Mouse (Mus musculus) MEL (cell line): ENCODE measurements at regions not wholly inside any gene's neighbourhood (a gene's known extent, or its start where the extent isn't known, plus 50 kb on each side); places are given as distances from the start of the nearest gene placed in this dataset.

ENCODE experiments used
- DNase-seq: peaks from one replicate; pipeline ENCODE4 v3.0.0; 2011; ENCODE audit warnings: low read depth, low spot score
- H3K27ac ChIP-seq: 2 replicates; pipeline ENCODE4 v1.5.1; 2012; ENCODE audit warnings: low read depth, mild to moderate bottlenecking, control low read depth, low read length, moderate library complexity; ENCODE audit not compliant: control insufficient read depth
- H3K27me3 ChIP-seq, 2 experiments: fragments of 150-350 bp in 1 of 2; sonication (generic) in 1 of 2; 2 replicates each; pipeline ENCODE4 v1.6.1; 2012; ENCODE audit warnings: low read length in 2 of 2, mild to moderate bottlenecking in 2 of 2, improper control_type of control experiment in 1 of 2, moderate library complexity in 1 of 2; ENCODE audit not compliant: insufficient read depth in 2 of 2, control insufficient read depth in 1 of 2
- H3K36me3 ChIP-seq, 2 experiments: 2 replicates each; pipeline ENCODE4 v1.6.1; 2012 to 2014; ENCODE audit warnings: low read length in 2 of 2, improper control_type of control experiment in 1 of 2, inconsistent platforms in 1 of 2, mild to moderate bottlenecking in 1 of 2; ENCODE audit not compliant: insufficient read depth in 2 of 2, control insufficient read depth in 1 of 2
- H3K4me1 ChIP-seq, 2 experiments: fragments of 150-350 bp in 1 of 2; sonication (generic) in 1 of 2; 2 replicates each; pipeline ENCODE4 v1.6.1; 2012; ENCODE audit warnings: low read length in 2 of 2, improper control_type of control experiment in 1 of 2, mild to moderate bottlenecking in 1 of 2; ENCODE audit not compliant: insufficient read depth in 2 of 2, control insufficient read depth in 1 of 2
- H3K4me3 ChIP-seq, 2 experiments: fragments of 150-350 bp in 1 of 2; sonication (generic) in 1 of 2; 2 replicates each; pipeline ENCODE4 v1.5.1; 2012; ENCODE audit warnings: low read depth in 2 of 2, low read length in 2 of 2, mild to moderate bottlenecking in 2 of 2, moderate library complexity in 2 of 2, control low read depth in 1 of 2, improper control_type of control experiment in 1 of 2; ENCODE audit not compliant: control insufficient read depth in 1 of 2, insufficient read depth in 1 of 2
- H3K79me2 ChIP-seq: 2 replicates; pipeline ENCODE4 v1.6.1; 2012; ENCODE audit warnings: mild to moderate bottlenecking, low read length, moderate library complexity; ENCODE audit not compliant: control insufficient read depth, poor library complexity, insufficient read depth
- H3K9ac ChIP-seq: 2 replicates; pipeline ENCODE4 v1.6.1; 2012; ENCODE audit warnings: low read depth, mild to moderate bottlenecking, control low read depth, low read length, moderate library complexity; ENCODE audit not compliant: control insufficient read depth, poor library complexity, severe bottlenecking
- H3K9me3 ChIP-seq: fragments of 150-350 bp; sonication (generic); replicated peaks from 2 replicates; pipeline ENCODE4 v1.6.1; 2012; ENCODE audit warnings: mild to moderate bottlenecking, low read length, improper control_type of control experiment, moderate library complexity; ENCODE audit not compliant: insufficient read depth
- BHLHE40 ChIP-seq: IDR thresholded peaks from 2 replicates; pipeline ENCODE4 v1.6.1; 2012; ENCODE audit warnings: low read depth, mild to moderate bottlenecking, inconsistent platforms, low read length, improper control_type of control experiment, borderline replicate concordance
- CHD1 ChIP-seq: IDR thresholded peaks from 2 replicates; pipeline ENCODE4 v1.6.1; 2012; ENCODE audit warnings: low read depth, mild to moderate bottlenecking, inconsistent platforms, low read length, improper control_type of control experiment
- CHD2 ChIP-seq: IDR thresholded peaks from 2 replicates; pipeline ENCODE4 v1.6.1; 2011; ENCODE audit warnings: low read length, improper control_type of control experiment
- E2F4 ChIP-seq: IDR thresholded peaks from 2 replicates; pipeline ENCODE4 v1.6.1; 2011; ENCODE audit warnings: low read depth, low read length, improper control_type of control experiment, borderline replicate concordance
- ELF1 ChIP-seq: IDR thresholded peaks from 2 replicates; pipeline ENCODE4 v1.6.1; 2014; ENCODE audit warnings: low read depth, mild to moderate bottlenecking, inconsistent platforms, low read length, improper control_type of control experiment, moderate library complexity
- EP300 ChIP-seq, 2 experiments: IDR thresholded peaks; 2 replicates each; pipeline ENCODE4 v1.6.1; 2011; ENCODE audit warnings: improper control_type of control experiment in 2 of 2, low read length in 2 of 2, low read depth in 1 of 2, mild to moderate bottlenecking in 1 of 2
- GABPA ChIP-seq: IDR thresholded peaks from 2 replicates; pipeline ENCODE4 v1.6.1; 2012; ENCODE audit warnings: low read depth, mild to moderate bottlenecking, inconsistent platforms, low read length, improper control_type of control experiment, moderate library complexity
- GATA1 ChIP-seq: IDR thresholded peaks from 2 replicates; pipeline ENCODE4 v1.6.1; 2011; ENCODE audit warnings: low read depth, low read length, improper control_type of control experiment
- KAT2A ChIP-seq: conservative IDR thresholded peaks from 2 replicates; pipeline ENCODE4 v1.6.1; 2012; ENCODE audit warnings: low read depth, low read length, improper control_type of control experiment, inconsistent platforms
- MAFK ChIP-seq: IDR thresholded peaks from 2 replicates; pipeline ENCODE4 v1.6.1; 2011; ENCODE audit warnings: low read depth, mild to moderate bottlenecking, low read length, improper control_type of control experiment, borderline replicate concordance
- MAX ChIP-seq: IDR thresholded peaks from 2 replicates; pipeline ENCODE4 v1.6.1; 2011; ENCODE audit warnings: low read length, improper control_type of control experiment
- MAZ ChIP-seq: IDR thresholded peaks from 2 replicates; pipeline ENCODE4 v1.6.1; 2012; ENCODE audit warnings: low read depth, mild to moderate bottlenecking, inconsistent platforms, low read length, improper control_type of control experiment
- MEF2A ChIP-seq: IDR thresholded peaks from 2 replicates; pipeline ENCODE4 v1.6.1; 2014; ENCODE audit warnings: low read depth, mild to moderate bottlenecking, inconsistent platforms, low read length, improper control_type of control experiment; ENCODE audit not compliant: poor library complexity, insufficient replicate concordance, severe bottlenecking; ENCODE audit errors: extremely low read depth
- MYC ChIP-seq: IDR thresholded peaks from 2 replicates; pipeline ENCODE4 v1.6.1; 2011; ENCODE audit warnings: low read depth, mild to moderate bottlenecking, low read length, improper control_type of control experiment, moderate library complexity
- NELFE ChIP-seq: IDR thresholded peaks from 2 replicates; pipeline ENCODE4 v1.6.1; 2011; ENCODE audit warnings: low read depth, low read length, improper control_type of control experiment
- NRF1 ChIP-seq: IDR thresholded peaks from 2 replicates; pipeline ENCODE4 v1.6.1; 2014; ENCODE audit warnings: low read depth, mild to moderate bottlenecking, inconsistent platforms, low read length, improper control_type of control experiment, moderate library complexity; ENCODE audit not compliant: poor library complexity, insufficient read depth, severe bottlenecking
- POLR2AphosphoS2 ChIP-seq: IDR thresholded peaks from 2 replicates; pipeline ENCODE4 v1.6.1; 2011; ENCODE audit warnings: low read length, improper control_type of control experiment
- POLR2AphosphoS5 ChIP-seq: IDR thresholded peaks from 2 replicates; pipeline ENCODE4 v1.6.1; 2012; ENCODE audit warnings: low read depth, borderline replicate concordance, mild to moderate bottlenecking, inconsistent platforms, low read length, moderate library complexity, mixed read lengths
- RAD21 ChIP-seq: IDR thresholded peaks from 2 replicates; pipeline ENCODE4 v1.6.1; 2011; ENCODE audit warnings: mild to moderate bottlenecking, low read depth, low read length, improper control_type of control experiment
- RCOR1 ChIP-seq: IDR thresholded peaks from 2 replicates; pipeline ENCODE4 v1.6.1; 2012; ENCODE audit warnings: low read depth, mild to moderate bottlenecking, inconsistent platforms, low read length, improper control_type of control experiment
- SMC3 ChIP-seq: IDR thresholded peaks from 2 replicates; pipeline ENCODE4 v1.6.1; 2011; ENCODE audit warnings: low read depth, low read length, improper control_type of control experiment
- TBP ChIP-seq: IDR thresholded peaks from 2 replicates; pipeline ENCODE4 v1.8.0; 2011; ENCODE audit warnings: low read depth, low read length, improper control_type of control experiment
- TCF12 ChIP-seq: IDR thresholded peaks from 2 replicates; pipeline ENCODE4 v1.6.1; 2014; ENCODE audit warnings: low read depth, mild to moderate bottlenecking, inconsistent platforms, low read length, improper control_type of control experiment, moderate library complexity
- UBTF ChIP-seq: IDR thresholded peaks from 2 replicates; pipeline ENCODE4 v1.6.1; 2012; ENCODE audit warnings: low read depth, mild to moderate bottlenecking, inconsistent platforms, low read length, improper control_type of control experiment, moderate library complexity, borderline replicate concordance; ENCODE audit not compliant: insufficient read depth
- USF1 ChIP-seq: IDR thresholded peaks from 2 replicates; pipeline ENCODE4 v1.6.1; 2014; ENCODE audit warnings: low read depth, mild to moderate bottlenecking, inconsistent platforms, low read length, improper control_type of control experiment, moderate library complexity
- USF2 ChIP-seq, 2 experiments: IDR thresholded peaks; 2 replicates each; pipeline ENCODE4 v1.6.1; 2011 to 2012; ENCODE audit warnings: improper control_type of control experiment in 2 of 2, low read length in 2 of 2, borderline replicate concordance in 1 of 2, inconsistent platforms in 1 of 2, low read depth in 1 of 2, mild to moderate bottlenecking in 1 of 2; ENCODE audit not compliant: insufficient read depth in 1 of 2
- ZMIZ1 ChIP-seq: IDR thresholded peaks from 2 replicates; pipeline ENCODE4 v1.6.1; 2012; ENCODE audit warnings: low read depth, mild to moderate bottlenecking, inconsistent platforms, low read length, improper control_type of control experiment, moderate library complexity
- ZNF384 ChIP-seq: IDR thresholded peaks from 2 replicates; pipeline ENCODE4 v1.6.1; 2012; ENCODE audit warnings: low read depth, mild to moderate bottlenecking, inconsistent platforms, low read length, improper control_type of control experiment

DNA sequence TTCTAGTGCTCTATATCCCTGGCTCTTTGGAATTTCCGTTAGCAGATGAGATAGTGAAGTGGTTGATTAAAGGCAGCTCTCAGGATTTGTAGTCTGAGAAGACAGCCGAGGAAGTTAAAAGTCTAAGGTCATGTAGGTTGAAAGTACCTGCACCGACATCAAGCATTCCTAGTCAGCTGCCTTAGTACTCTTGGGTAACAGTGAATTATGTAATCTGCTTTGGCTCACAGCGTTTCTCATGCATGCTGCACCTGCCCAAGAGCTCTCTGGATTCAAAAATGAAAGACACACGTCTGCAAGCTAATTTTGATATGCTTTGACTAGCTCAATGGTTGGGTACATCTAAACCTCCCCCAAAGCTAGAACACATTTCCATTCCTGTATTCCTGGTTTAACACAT, 849.6 kb downstream of the Cdh8 start:
- DNase-seq: no peak
- no peaks in the 10 kb centered on the region for H3K36me3 ChIP-seq
- no peaks in the 10 kb centered on the region for H3K9me3 ChIP-seq
- no peak overlapping the region for H3K4me3 ChIP-seq
- no peaks in the 10 kb centered on the region for H3K27me3 ChIP-seq
- H3K27ac ChIP-seq: no peak overlapping the region
- no peaks in the 10 kb centered on the region for H3K4me1 ChIP-seq
- no peak overlapping the region for H3K9ac ChIP-seq
- H3K79me2 ChIP-seq: no peaks in the 10 kb centered on the region
- TF ChIP-seq MAX: no peak
- TF ChIP-seq MYC: no peak
- no peak for TF ChIP-seq ZMIZ1
- no peak for TF ChIP-seq E2F4
- no peak for TF ChIP-seq GATA1
- TF ChIP-seq KAT2A: no peak
- no peak for TF ChIP-seq MAZ
- TF ChIP-seq USF2 (IDR thresholded peaks at IDR 0.05; ENCODE audit: borderline replicate concordance in 1 of 2, insufficient read depth in 1 of 2, low read depth in 1 of 2, low read length in 2 of 2): no peak
- no peak for TF ChIP-seq ELF1
- no peak for TF ChIP-seq MEF2A
- no peak for TF ChIP-seq RAD21
- no peak for TF ChIP-seq UBTF
- no peak for TF ChIP-seq POLR2AphosphoS2
- no peak for TF ChIP-seq EP300 (IDR thresholded peaks at IDR 0.05; ENCODE audit: low read depth in 1 of 2, low read length in 2 of 2)
- TF ChIP-seq CHD1: no peak
- TF ChIP-seq NRF1: no peak
- no peak for TF ChIP-seq USF1
- no peak for TF ChIP-seq ZNF384

DNA sequence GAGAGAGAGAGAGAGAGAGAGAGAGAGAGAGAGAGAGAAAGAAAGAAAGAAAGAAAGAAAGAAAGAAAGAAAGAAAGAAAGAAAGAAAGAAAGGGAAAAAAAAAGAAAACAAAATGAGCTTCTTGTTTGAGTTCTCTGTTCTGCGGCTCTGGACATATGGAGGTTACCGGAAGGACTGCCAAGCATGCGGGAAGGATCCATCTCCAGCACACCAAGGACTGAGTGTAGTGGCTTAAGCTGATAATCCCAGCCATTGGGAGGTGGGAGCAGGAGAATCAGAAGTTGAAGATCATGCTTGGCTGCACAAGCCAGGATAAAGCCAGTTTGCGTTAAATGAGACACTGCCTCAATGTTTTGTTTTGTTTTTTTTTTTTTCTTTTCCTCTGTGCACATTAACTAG, 897.8 kb downstream of the Cdh8 start:
- Histone ChIP-seq H3K79me2 (no peaks in the 10 kb centered on the region), H3K4me1 (no peaks in the 10 kb centered on the region), H3K9ac (no peak overlapping the region), H3K4me3 (no peak overlapping the region), H3K9me3 (no peaks in the 10 kb centered on the region), H3K27me3 (no peaks in the 10 kb centered on the region), H3K27ac (no peak overlapping the region), H3K36me3 (no peaks in the 10 kb centered on the region; a peak in 1 of 4 replicates)
- DNase-seq: no peak
- TF ChIP-seq USF1: no peak
- TF ChIP-seq SMC3: no peak
- no peak for TF ChIP-seq USF2 (IDR thresholded peaks at IDR 0.05; ENCODE audit: borderline replicate concordance in 1 of 2, insufficient read depth in 1 of 2, low read depth in 1 of 2, low read length in 2 of 2)
- no peak for TF ChIP-seq RCOR1
- TF ChIP-seq TBP: no peak
- no peak for TF ChIP-seq POLR2AphosphoS2
- no peak for TF ChIP-seq TCF12
- no peak for TF ChIP-seq RAD21
- no peak for TF ChIP-seq EP300 (IDR thresholded peaks at IDR 0.05; ENCODE audit: low read depth in 1 of 2, low read length in 2 of 2)
- no peak for TF ChIP-seq MEF2A
- no peak for TF ChIP-seq CHD2
- no peak for TF ChIP-seq ZMIZ1
- TF ChIP-seq BHLHE40: no peak
- no peak for TF ChIP-seq GABPA
- no peak for TF ChIP-seq POLR2AphosphoS5
- no peak for TF ChIP-seq CHD1
- no peak for TF ChIP-seq MAFK
- no peak for TF ChIP-seq NELFE
